8 mouse cellular contexts compared by ENCODE assay signal in the genomic region with DNA sequence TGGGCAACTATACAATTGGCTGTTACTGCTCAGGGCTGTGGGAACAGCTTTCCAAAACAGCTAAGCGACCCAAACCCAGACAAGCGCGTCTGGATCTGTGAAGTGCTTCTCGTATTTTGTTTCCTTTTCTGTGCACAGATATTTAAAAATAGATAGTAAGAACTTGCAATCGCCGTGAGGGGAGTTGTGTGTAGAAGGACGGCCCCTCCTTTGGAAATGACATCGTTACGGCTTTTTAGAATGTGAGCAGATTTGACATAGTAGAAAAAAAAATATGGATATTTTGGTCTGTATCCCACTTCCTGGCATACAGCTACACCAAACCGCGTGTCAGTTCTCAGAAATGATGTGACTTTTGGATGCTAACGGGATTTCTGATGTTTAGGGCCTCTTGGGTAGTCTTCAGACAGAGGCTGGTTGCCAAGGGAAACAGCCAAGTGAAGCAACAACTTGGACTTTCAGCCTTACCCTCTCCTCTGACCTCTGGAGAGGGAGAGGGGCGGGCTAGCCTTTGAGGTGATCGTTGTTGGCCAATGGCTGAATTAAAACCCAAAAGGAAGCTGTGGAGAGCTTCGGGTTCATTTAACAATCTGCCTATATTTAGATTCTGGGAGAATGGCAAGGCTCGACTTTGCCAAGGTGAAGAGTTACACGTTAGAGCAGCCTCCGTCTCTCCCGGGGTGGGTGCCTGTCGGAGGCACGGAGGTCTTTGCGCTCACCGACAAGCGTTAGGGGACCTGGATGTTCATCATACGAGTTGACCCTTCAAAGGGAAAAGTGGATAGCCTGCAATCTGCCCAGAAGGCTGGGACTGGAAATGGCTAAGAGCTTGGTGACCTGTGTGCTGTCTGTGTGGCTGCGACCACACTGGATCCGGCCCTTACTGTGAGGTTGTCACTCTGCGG. TPM values are rescaled to one million over a fixed set of nuclear protein-coding genes. Genes with fewer than 3 reads are reported as not detected.
DNase-seq lines count a peak whose midpoint lies in the region; ATAC-seq and TF ChIP-seq lines count a peak whose summit lies in the region.

No protein-coding gene starts in this region.

- H3K27me3 ChIP-seq in heart, adult 2 months (ENCODE audit: control insufficient read depth, insufficient read depth, low read length): no peaks in the 10 kb centered on the region
- H3K27me3 ChIP-seq in intestine, postnatal 0 days (replicated peaks; ENCODE audit: control insufficient read depth, insufficient read depth, low read length): no peaks in the 10 kb centered on the region
- no peaks in the 10 kb centered on the region for H3K27me3 ChIP-seq in stomach, postnatal 0 days (ENCODE audit: control insufficient read depth, insufficient read depth, low read length)

- peak overlapping the region; percentile 48 for H3K4me2 ChIP-seq in intestine, postnatal 0 days (replicated peaks; ENCODE audit: low read depth)
- peak overlapping the region; percentile 5; the same call in 1 of the 2 replicates for H3K4me2 ChIP-seq in stomach, postnatal 0 days (replicated peaks; ENCODE audit: low read depth)

- peaks cover 5% of the 10 kb centered on the region for H3K4me1 ChIP-seq in heart, adult 2 months (ENCODE audit: control insufficient read depth, insufficient read depth, low read length)
- no peaks in the 10 kb centered on the region; the same call in 1 of the 2 replicates for H3K4me1 ChIP-seq in intestine, postnatal 0 days (replicated peaks; ENCODE audit: control insufficient read depth, insufficient read depth, low read length)
- no peaks in the 10 kb centered on the region for H3K4me1 ChIP-seq in lung, adult 2 months (ENCODE audit: control insufficient read depth, insufficient read depth, low read length)
- H3K4me1 ChIP-seq in stomach, postnatal 0 days (replicated peaks; ENCODE audit: control insufficient read depth, insufficient read depth): no peaks in the 10 kb centered on the region

- WGBS in heart, adult 2 months: 42% methylated on average over 28 of the region's 28 CpGs
- 57% methylated on average over 28 of the region's 28 CpGs for WGBS in intestine, postnatal 0 days
- WGBS in lung, adult 2 months: 58% methylated on average over 28 of the region's 28 CpGs
- WGBS in stomach, postnatal 0 days: 54% methylated on average over 28 of the region's 28 CpGs

- H3K4me3 ChIP-seq in heart, adult 2 months: peak overlapping the region; percentile 6; the same call in 1 of the 2 replicates
- no peak overlapping the region for H3K4me3 ChIP-seq in intestine, postnatal 0 days (ENCODE audit: low read depth, low read length)
- peak overlapping the region; percentile 31 for H3K4me3 ChIP-seq in lung, adult 2 months (replicated peaks; ENCODE audit: extremely low read depth, low read depth, low read length)
- H3K4me3 ChIP-seq in stomach, postnatal 0 days (ENCODE audit: low read depth, low read length): no peak overlapping the region

- no peak for TF ChIP-seq EP300 in heart, adult 2 months (IDR thresholded peaks at IDR 0.05; ENCODE audit: insufficient read depth, low read depth, low read length)
- no peak for TF ChIP-seq EP300 in stomach, postnatal 0 days (optimal IDR thresholded peaks at IDR 0.05)

- peak overlapping the region; percentile 0 for H3K27ac ChIP-seq in heart, adult 2 months
- H3K27ac ChIP-seq in intestine, postnatal 0 days (ENCODE audit: low read depth, low read length): peak overlapping the region; percentile 82
- H3K27ac ChIP-seq in stomach, postnatal 0 days (replicated peaks): no peak overlapping the region

- no peaks in the 10 kb centered on the region for H3K9me3 ChIP-seq in intestine, postnatal 0 days (ENCODE audit: control insufficient read depth)
- no peaks in the 10 kb centered on the region for H3K9me3 ChIP-seq in stomach, postnatal 0 days (ENCODE audit: control insufficient read depth, low read length)

- no peak for TF ChIP-seq CTCF in heart, adult 2 months (IDR thresholded peaks at IDR 0.05)
- no peak for TF ChIP-seq CTCF in intestine, postnatal 0 days (IDR thresholded peaks at IDR 0.05; ENCODE audit: low read depth)
- no peak for TF ChIP-seq CTCF in lung, adult 2 months (IDR thresholded peaks at IDR 0.05; ENCODE audit: insufficient read depth, low read length)
- TF ChIP-seq CTCF in stomach, postnatal 0 days (IDR thresholded peaks at IDR 0.05; ENCODE audit: low read depth): no peak

- no peaks in the 10 kb centered on the region for H3K36me3 ChIP-seq in heart, adult 2 months (ENCODE audit: control insufficient read depth, insufficient read depth, low read length)
- H3K36me3 ChIP-seq in intestine, postnatal 0 days (ENCODE audit: control insufficient read depth, insufficient read depth): no peaks in the 10 kb centered on the region
- H3K36me3 ChIP-seq in stomach, postnatal 0 days (ENCODE audit: control insufficient read depth, insufficient read depth, low read length): no peaks in the 10 kb centered on the region

- intact Hi-C loops in heart, adult 2 months (cut with DNase I): no loop called here

- H3K79me2 ChIP-seq in heart, adult 2 months (replicated peaks; ENCODE audit: control insufficient read depth, insufficient read depth, low read length): no peaks in the 10 kb centered on the region

- peak; percentile 51 for DNase-seq in adrenal gland, postnatal 10 days
- no peak for DNase-seq in adrenal gland, postnatal 4 days (ENCODE audit: low spot score in 2 of 2)
- DNase-seq in brain, adult 2 months (ENCODE audit: low read depth, low spot score): peak; percentile 35
- DNase-seq in heart, adult 2 months: peak; percentile 41 to 55
- DNase-seq in lung, adult 2 months: no peak
- no peak for DNase-seq in stomach, postnatal 0 days (ENCODE audit: low spot score)
- DNase-seq in ovary, postnatal 14 days (ENCODE audit: low spot score): no peak

- TF ChIP-seq POLR2A in heart, adult 2 months (IDR thresholded peaks at IDR 0.05; ENCODE audit: insufficient read depth, low read depth, low read length): no peak; the same call in 1 of the 2 replicates
- TF ChIP-seq POLR2A in lung, adult 2 months (IDR thresholded peaks at IDR 0.05; ENCODE audit: borderline replicate concordance, extremely low read depth, low read depth, low read length): no peak

- ATAC-seq in intestine, postnatal 0 days: peak; percentile 46; the same call in 1 of the 2 replicates
- ATAC-seq in stomach, postnatal 0 days (ENCODE audit: low FRiP score, low TSS enrichment): no peak

- peak overlapping the region; percentile 12; the same call in 1 of the 2 replicates for H3K9ac ChIP-seq in heart, adult 2 months (ENCODE audit: low read depth, low read length)
- H3K9ac ChIP-seq in intestine, postnatal 0 days (ENCODE audit: low read depth, low read length): no peak overlapping the region
- no peak overlapping the region for H3K9ac ChIP-seq in stomach, postnatal 0 days (ENCODE audit: low read length)

RNA-seq across cellular contexts. Expression of a gene that starts 7.2 kb away (rescaled TPM):
- not detected for total RNA-seq in adrenal gland, postnatal 10 days (2021)
- not detected for total RNA-seq in adrenal gland, postnatal 4 days (2021)
- total RNA-seq in heart, adult 2 months (2021): not detected
- polyA plus RNA-seq in heart, adult 2 months (2012; rRNA removed): not detected in 2 replicates
- polyA plus RNA-seq in intestine, postnatal 0 days (2015; fragmentation: Nextera tagmentation; extraction: Ambion mirVana): not detected in 2 replicates
- polyA plus RNA-seq in lung, adult 2 months (2012; rRNA removed): not detected in 2 replicates
- not detected in 2 replicates for polyA plus RNA-seq in stomach, postnatal 0 days (2015; fragmentation: Nextera tagmentation; extraction: Ambion mirVana)

Comparison
In these comparisons a context has a peak if more than half of its experiments do, and no peak if none do; other contexts are left out.
1. DNase-seq: peak in adrenal gland, postnatal 10 days (single experiment), brain, adult 2 months (single experiment) and heart, adult 2 months (2 of 2); none in adrenal gland, postnatal 4 days (0 of 2), lung, adult 2 months (single experiment), stomach, postnatal 0 days (single experiment) and ovary, postnatal 14 days (single experiment).
2. H3K4me3 ChIP-seq: peak in heart, adult 2 months (single experiment) and lung, adult 2 months (single experiment); none in intestine, postnatal 0 days (single experiment) and stomach, postnatal 0 days (single experiment).